Mouse (Mus musculus) CH12.LX (cell line): ENCODE data around the gene Sema7a. TPM values are rescaled to one million over a fixed set of nuclear protein-coding genes. Genes with fewer than 3 reads are reported as not detected.

Experiments
- DNase-seq: peaks from one replicate; pipeline ENCODE4 v3.0.0-alpha.2; 2013; ENCODE audit errors: extremely low read depth
- H3K27ac ChIP-seq: 2 replicates; pipeline ENCODE4 v1.5.1; 2012; ENCODE audit warnings: low read depth, mild to moderate bottlenecking, control low read depth, moderate library complexity; ENCODE audit not compliant: insufficient read depth
- H3K27me3 ChIP-seq: replicated peaks from 2 replicates; pipeline ENCODE3; 2012; ENCODE audit warnings: inconsistent platforms
- H3K36me3 ChIP-seq, 2 experiments: replicated peaks in 1 of 2; 2 replicates each; pipeline versions ENCODE3 to v1.6.1; 2012; ENCODE audit warnings: inconsistent platforms in 1 of 2, low read length in 1 of 2, mild to moderate bottlenecking in 1 of 2, mixed read lengths in 1 of 2, moderate library complexity in 1 of 2; ENCODE audit not compliant: control insufficient read depth in 1 of 2, insufficient read depth in 1 of 2
- H3K4me1 ChIP-seq, 2 experiments: 2 replicates each; pipeline ENCODE4 v1.6.1; 2012; ENCODE audit warnings: inconsistent platforms in 1 of 2, moderate library complexity in 1 of 2; ENCODE audit not compliant: insufficient read depth in 2 of 2, control insufficient read depth in 1 of 2
- H3K4me2 ChIP-seq: 2 replicates; pipeline ENCODE4 v1.6.1; 2012; ENCODE audit warnings: low read depth, mild to moderate bottlenecking, control low read depth; ENCODE audit not compliant: poor library complexity, insufficient read depth, severe bottlenecking
- H3K4me3 ChIP-seq, 3 experiments: fragments of 150-350 bp in 1 of 3; sonication (generic) in 1 of 3; replicated peaks in 1 of 3; 2 replicates each; pipeline versions ENCODE3 to v1.5.1; 2011 to 2012; ENCODE audit warnings: low read depth in 2 of 3, low read length in 2 of 3, mild to moderate bottlenecking in 2 of 3, moderate library complexity in 2 of 3, control low read depth in 1 of 3, improper control_type of control experiment in 1 of 3, inconsistent platforms in 1 of 3, mixed read lengths in 1 of 3; ENCODE audit not compliant: poor library complexity in 1 of 3
- H3K79me2 ChIP-seq: replicated peaks from 2 replicates; pipeline ENCODE4 v1.6.1; 2012; ENCODE audit warnings: mild to moderate bottlenecking, moderate library complexity; ENCODE audit not compliant: control insufficient read depth, poor library complexity, insufficient read depth, severe bottlenecking; ENCODE audit errors: extremely low read depth
- H3K9ac ChIP-seq: 2 replicates; pipeline ENCODE4 v1.6.1; 2012; ENCODE audit warnings: low read depth, mild to moderate bottlenecking, control low read depth, moderate library complexity; ENCODE audit not compliant: insufficient read depth
- H3K9me3 ChIP-seq: replicated peaks from 2 replicates; pipeline ENCODE3; 2012; ENCODE audit warnings: low read length, inconsistent platforms, mixed read lengths
- CHD1 ChIP-seq: IDR thresholded peaks from 2 replicates; pipeline ENCODE4 v1.6.1; 2012; ENCODE audit warnings: low read depth, low read length, improper control_type of control experiment, inconsistent platforms
- CHD2 ChIP-seq: IDR thresholded peaks from 2 replicates; pipeline ENCODE4 v1.6.1; 2011; ENCODE audit warnings: low read length, improper control_type of control experiment
- CTCF ChIP-seq, 2 experiments: IDR thresholded peaks in 1 of 2; conservative IDR thresholded peaks in 1 of 2; 2 replicates each; pipeline ENCODE4 v1.5.1; 2011 to 2012; ENCODE audit warnings: low read depth in 2 of 2, low read length in 2 of 2, improper control_type of control experiment in 1 of 2, inconsistent platforms in 1 of 2, mild to moderate bottlenecking in 1 of 2, moderate library complexity in 1 of 2
- E2F4 ChIP-seq: IDR thresholded peaks from 2 replicates; pipeline ENCODE4 v1.6.1; 2011; ENCODE audit warnings: low read depth, low read length, improper control_type of control experiment; ENCODE audit not compliant: insufficient replicate concordance
- ELF1 ChIP-seq: IDR thresholded peaks from 2 replicates; pipeline ENCODE4 v1.6.1; 2014; ENCODE audit warnings: low read depth, mild to moderate bottlenecking, inconsistent platforms, low read length, improper control_type of control experiment
- EP300 ChIP-seq: IDR thresholded peaks from 2 replicates; pipeline ENCODE4 v1.6.1; 2011; ENCODE audit warnings: low read length, improper control_type of control experiment
- ETS1 ChIP-seq: conservative IDR thresholded peaks from 2 replicates; pipeline ENCODE4 v1.6.1; 2012; ENCODE audit warnings: low read depth, mild to moderate bottlenecking, inconsistent platforms, low read length, improper control_type of control experiment, moderate library complexity
- GABPA ChIP-seq: IDR thresholded peaks from 2 replicates; pipeline ENCODE4 v1.6.1; 2012; ENCODE audit warnings: low read depth, low read length, improper control_type of control experiment, inconsistent platforms; ENCODE audit not compliant: insufficient replicate concordance
- IRF4 ChIP-seq: IDR thresholded peaks from 2 replicates; pipeline ENCODE4 v1.6.1; 2014; ENCODE audit warnings: low read depth, mild to moderate bottlenecking, inconsistent platforms, low read length, improper control_type of control experiment
- JUN ChIP-seq: IDR thresholded peaks from 2 replicates; pipeline ENCODE4 v1.6.1; 2011; ENCODE audit warnings: low read depth, mild to moderate bottlenecking, low read length, improper control_type of control experiment, moderate library complexity; ENCODE audit not compliant: insufficient read depth
- JUND ChIP-seq: conservative IDR thresholded peaks from 2 replicates; pipeline ENCODE4 v1.6.1; 2011; ENCODE audit warnings: low read depth, low read length, improper control_type of control experiment
- KAT2A ChIP-seq: IDR thresholded peaks from 2 replicates; pipeline ENCODE4 v1.6.1; 2012; ENCODE audit warnings: low read length, improper control_type of control experiment, inconsistent platforms; ENCODE audit not compliant: insufficient replicate concordance
- MAX ChIP-seq: IDR thresholded peaks from 2 replicates; pipeline ENCODE4 v1.6.1; 2011; ENCODE audit warnings: low read length, improper control_type of control experiment
- MAZ ChIP-seq: IDR thresholded peaks from 2 replicates; pipeline ENCODE4 v1.6.1; 2012; ENCODE audit warnings: low read depth, mild to moderate bottlenecking, inconsistent platforms, low read length, improper control_type of control experiment, moderate library complexity
- MEF2A ChIP-seq: IDR thresholded peaks from 2 replicates; pipeline ENCODE4 v1.6.1; 2014; ENCODE audit warnings: low read depth, mild to moderate bottlenecking, inconsistent platforms, low read length, improper control_type of control experiment, borderline replicate concordance
- MXI1 ChIP-seq: IDR thresholded peaks from 2 replicates; pipeline ENCODE4 v1.6.1; 2011; ENCODE audit warnings: mild to moderate bottlenecking, low read depth, low read length, improper control_type of control experiment
- NELFE ChIP-seq: IDR thresholded peaks from 2 replicates; pipeline ENCODE4 v1.6.1; 2011; ENCODE audit warnings: low read depth, low read length, improper control_type of control experiment
- PAX5 ChIP-seq: IDR thresholded peaks from 2 replicates; pipeline ENCODE4 v1.6.1; 2012; ENCODE audit warnings: low read length, inconsistent platforms, mixed read lengths
- POLR2AphosphoS2 ChIP-seq: IDR thresholded peaks from 2 replicates; pipeline ENCODE4 v1.6.1; 2011; ENCODE audit warnings: low read depth, low read length, improper control_type of control experiment
- RAD21 ChIP-seq: IDR thresholded peaks from 2 replicates; pipeline ENCODE4 v1.6.1; 2011; ENCODE audit warnings: low read depth, mild to moderate bottlenecking, low read length, improper control_type of control experiment, moderate library complexity
- RCOR1 ChIP-seq: conservative IDR thresholded peaks from 2 replicates; pipeline ENCODE4 v1.6.1; 2012; ENCODE audit warnings: low read depth, mild to moderate bottlenecking, inconsistent platforms, low read length, improper control_type of control experiment
- SIN3A ChIP-seq: IDR thresholded peaks from 2 replicates; pipeline ENCODE4 v1.6.1; 2012; ENCODE audit warnings: low read length, improper control_type of control experiment, inconsistent platforms
- SMC3 ChIP-seq: IDR thresholded peaks from 2 replicates; pipeline ENCODE4 v1.6.1; 2011; ENCODE audit warnings: low read depth, low read length, improper control_type of control experiment
- UBTF ChIP-seq: IDR thresholded peaks from 2 replicates; pipeline ENCODE4 v1.6.1; 2012; ENCODE audit warnings: low read depth, mild to moderate bottlenecking, inconsistent platforms, low read length, improper control_type of control experiment, moderate library complexity
- USF1 ChIP-seq: IDR thresholded peaks from 2 replicates; pipeline ENCODE4 v1.6.1; 2014; ENCODE audit warnings: low read depth, mild to moderate bottlenecking, inconsistent platforms, low read length, improper control_type of control experiment
- USF2 ChIP-seq: conservative IDR thresholded peaks from 2 replicates; pipeline ENCODE4 v1.6.1; 2011; ENCODE audit warnings: low read depth, low read length, improper control_type of control experiment
- ZKSCAN1 ChIP-seq: IDR thresholded peaks from 2 replicates; pipeline ENCODE4 v1.6.1; 2012; ENCODE audit warnings: low read depth, inconsistent platforms, low read length, improper control_type of control experiment, borderline replicate concordance
- ZMIZ1 ChIP-seq: IDR thresholded peaks from 2 replicates; pipeline ENCODE4 v1.6.1; 2012; ENCODE audit warnings: low read depth, mild to moderate bottlenecking, inconsistent platforms, low read length, improper control_type of control experiment
- dilution Hi-C: fragments of 300-500 bp; cut with MboI; formaldehyde crosslinking; loops from 2 replicates; pipeline ENCODE4 v1.14.3; 2020; ENCODE audit warnings: low sequenced_read_pairs; ENCODE audit not compliant: extremely low pct_unique_long_range_greater_than_20kb, extremely low pct_ligation_motif_present
- in situ Hi-C: fragments of 300-500 bp; cut with MboI; formaldehyde crosslinking; loops from 3 replicates; pipeline ENCODE4 v1.14.3; 2019; ENCODE audit warnings: low sequenced_read_pairs, low pct_ligation_motif_present, low pct_unique_long_range_greater_than_20kb, mixed read lengths
- polyA plus RNA-seq: library from polyadenylated mRNA; unstranded; fragments of >175 nt; gene quantifications from 2 replicates; pipeline ENCODE4 v1.2.1, GENCODE M21; 2012; ENCODE audit warnings: low read depth; ENCODE audit not compliant: insufficient read length
- total RNA-seq, 2 experiments: library from RNA; depleted of rRNA; stranded (reverse); fragments of 300-350 nt in 1 of 2; fragments of >200 nt in 1 of 2; gene quantifications; 2 replicates each; pipeline ENCODE4 v1.2.3; 2012 to 2014

Gene Sema7a
- total and polyA plus RNA-seq, 3 experiments = 88.6 to 181 (median 89.4) TPM

DNA sequence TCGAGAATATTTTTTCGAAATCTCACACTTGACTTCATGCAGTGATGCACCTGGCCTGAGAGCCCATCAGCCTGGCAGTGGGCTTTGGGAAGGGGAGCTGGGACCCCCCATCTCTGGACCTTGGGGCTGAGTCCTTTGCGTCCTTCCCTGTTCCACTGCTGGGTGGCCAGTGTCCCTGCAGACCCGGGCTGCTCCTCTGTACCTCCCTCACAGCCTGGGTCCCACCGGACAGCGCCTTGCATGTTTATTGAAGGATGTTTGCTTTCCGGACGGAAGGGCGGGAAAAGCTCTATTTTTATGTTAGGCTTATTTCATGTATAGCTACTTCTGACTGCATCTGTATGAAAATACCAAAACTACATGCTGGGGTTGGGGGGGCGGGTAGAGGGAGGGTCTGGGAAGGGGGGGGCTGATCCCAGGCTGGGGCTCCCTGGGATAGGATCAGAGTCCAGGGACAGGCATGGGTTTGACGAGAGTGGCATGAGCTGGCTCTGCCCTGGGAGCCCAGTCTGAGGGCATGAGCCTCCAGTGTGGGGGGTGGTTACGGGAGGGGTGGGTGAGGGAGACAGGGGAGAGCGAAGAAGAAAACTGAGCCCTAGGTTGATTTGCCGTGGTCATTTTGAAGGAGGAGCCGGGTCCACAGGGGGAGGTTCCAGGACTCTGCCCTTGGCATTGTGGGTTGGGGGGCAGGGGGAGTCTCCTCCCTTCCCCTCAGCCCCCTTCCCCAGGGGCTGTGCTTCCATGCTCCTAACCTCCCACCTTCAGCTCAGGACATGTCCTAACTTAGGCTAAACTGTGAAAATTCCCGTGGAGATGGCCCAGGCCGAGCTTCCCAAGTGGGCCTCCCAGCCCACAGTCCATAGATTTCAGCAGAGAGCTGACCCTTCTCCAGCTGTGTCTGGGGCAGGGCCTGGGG is 22.2 kb downstream of the Sema7a start:
- Histone ChIP-seq H3K4me1 (peaks cover 36 to 96% of the 10 kb centered on the region in 2 experiments), H3K4me2 (no peak overlapping the region), H3K27ac (peak overlapping the region; percentile 43), H3K36me3 (peaks cover 60 to 65% of the 10 kb centered on the region in 2 experiments), H3K79me2 (peaks cover 18% of the 10 kb centered on the region), H3K9me3 (no peaks in the 10 kb centered on the region), H3K27me3 (no peaks in the 10 kb centered on the region), H3K4me3 (no peak overlapping the region), H3K9ac (no peak overlapping the region)
- dilution Hi-C loops = no loop called here
- no peak for DNase-seq
- TF ChIP-seq SMC3 = no peak
- no peak for TF ChIP-seq USF2
- no peak for TF ChIP-seq MAX
- TF ChIP-seq CHD2 = no peak
- TF ChIP-seq UBTF = no peak
- TF ChIP-seq ZMIZ1 = no peak; the same call in 1 of the 2 replicates
- in situ Hi-C loops = no loop called here

DNA sequence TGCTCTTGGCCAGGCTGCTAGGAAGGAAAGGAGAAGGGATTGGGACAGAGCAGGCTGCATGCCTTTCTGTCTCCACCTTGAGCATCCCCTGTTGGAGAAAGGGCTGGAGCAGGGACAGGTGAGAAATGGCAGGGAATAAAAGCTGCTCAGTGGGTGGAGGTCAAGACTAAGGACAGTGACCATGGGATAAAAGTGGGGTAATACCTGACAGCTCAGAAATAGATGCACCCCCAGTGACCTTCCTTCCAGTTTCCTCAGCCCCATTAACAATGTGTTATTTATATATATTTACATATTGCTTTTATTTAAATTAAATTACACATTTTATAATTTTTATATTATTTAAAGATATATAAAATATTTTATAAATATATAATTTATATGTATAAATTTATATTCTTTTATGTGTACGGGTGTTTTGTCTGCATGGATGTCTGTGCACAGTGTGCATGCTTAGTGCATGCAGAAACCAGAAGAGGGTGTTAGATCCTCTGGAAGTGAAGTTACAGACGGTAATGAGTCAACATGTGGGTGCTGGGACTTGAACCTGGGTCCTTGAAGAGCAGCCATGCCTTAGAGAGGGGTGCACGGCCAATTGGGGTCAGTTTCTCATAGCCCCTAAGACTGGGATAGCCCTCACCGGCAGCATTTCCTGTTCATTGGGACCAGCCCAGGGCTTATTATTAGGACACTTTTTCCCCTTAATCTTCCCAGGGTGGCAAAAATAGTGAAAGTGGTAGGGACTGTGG is 23.5 kb downstream of the Sema7a start:
- Histone ChIP-seq H3K36me3 (peaks cover 47 to 52% of the 10 kb centered on the region in 2 experiments), H3K9me3 (no peaks in the 10 kb centered on the region), H3K4me3 (no peak overlapping the region), H3K4me1 (peaks cover 37 to 96% of the 10 kb centered on the region in 2 experiments), H3K79me2 (peaks cover 7% of the 10 kb centered on the region), H3K4me2 (no peak overlapping the region), H3K9ac (no peak overlapping the region), H3K27me3 (no peaks in the 10 kb centered on the region), H3K27ac (peak overlapping the region; percentile 99)
- DNase-seq = no peak
- in situ Hi-C loops = no loop called here
- dilution Hi-C loops = no loop called here
- TF ChIP-seq KAT2A (no peak), MXI1 (no peak), MEF2A (no peak), USF1 (no peak), CTCF (conservative IDR thresholded peaks at IDR 0.05 in 1 of 2, IDR thresholded peaks at IDR 0.05 in 1 of 2; ENCODE audit: low read depth in 2 of 2, low read length in 2 of 2) (peak in 1 of 2 experiments; percentile 30; a peak in 1 of 4 replicates), ELF1 (0 out of 2 replicates have a peak, but pooled peaks have one; percentile 22), NELFE (0 out of 2 replicates have a peak, but pooled peaks have one; percentile 19), GABPA (no peak), PAX5 (no peak), UBTF (no peak), JUND (no peak), SIN3A (0 out of 2 replicates have a peak, but pooled peaks have one; percentile 39), POLR2AphosphoS2 (peak; percentile 92), MAZ (0 out of 2 replicates have a peak, but pooled peaks have one; percentile 15), E2F4 (no peak), RAD21 (no peak; the same call in none of the 2 replicates), CHD2 (peak; percentile 37; the same call in 1 of the 2 replicates), RCOR1 (0 out of 2 replicates have a peak, but pooled peaks have one; percentile 27), ETS1 (no peak), IRF4 (peak; percentile 36; the same call in 1 of the 2 replicates), JUN (no peak), EP300 (no peak), ZKSCAN1 (no peak), CHD1 (no peak), ZMIZ1 (peak; percentile 79; the same call in 1 of the 2 replicates)
